Mouse (Mus musculus) ZHBTc4 (cell line): ENCODE results near the gene Pcgf1.

Experiments used
- DNase-seq: peaks from one replicate; pipeline ENCODE4 v3.0.0-alpha.2; 2011; ENCODE audit warnings: low read depth, low spot score

The Pcgf1 gene

GRCm38 (mm10) chr6:83077630-83078323 is at the start of gene Pcgf1:
TSS of gene Pcgf1 (plus strand) at chr6:83077869.
- DNase-seq, result no peak

GRCm38 (mm10) chr6:83029777-83030176 is 47.9 kb upstream of the Pcgf1 start:
- no peak for DNase-seq

- no peak for DNase-seq
Measured at GRCm38 (mm10) chr6:83031111-83031510, 46.6 kb upstream of the Pcgf1 start.

GRCm38 (mm10) chr6:83031921-83032590 is 45.6 kb upstream of the Pcgf1 start:
- DNase-seq, result peak; percentile 19

GRCm38 (mm10) chr6:83032769-83033191 is 44.9 kb upstream of the Pcgf1 start:
- DNase-seq, result peak; percentile 81

- peak; percentile 91 for DNase-seq
Measured at GRCm38 (mm10) chr6:83033249-83034185, 44.2 kb upstream of the Pcgf1 start, which contains the start of the genes Dok1 and Loxl3. TSS of gene Dok1 (minus strand) at chr6:83033471. TSS of gene Loxl3 (plus strand) at chr6:83034173.

- DNase-seq, result no peak
Measured at GRCm38 (mm10) chr6:83034463-83035055, 43.1 kb upstream of the Pcgf1 start.

- no peak for DNase-seq
Measured at GRCm38 (mm10) chr6:83037188-83037587, 40.5 kb upstream of the Pcgf1 start.

GRCm38 (mm10) chr6:83038496-83039012 is 39.1 kb upstream of the Pcgf1 start:
- peak; percentile 96 for DNase-seq

GRCm38 (mm10) chr6:83040601-83041000 is 37.1 kb upstream of the Pcgf1 start:
- no peak for DNase-seq

- DNase-seq, result peak; percentile 66
Measured at GRCm38 (mm10) chr6:83043561-83043960, 34.1 kb upstream of the Pcgf1 start.

GRCm38 (mm10) chr6:83043993-83044392 is 33.7 kb upstream of the Pcgf1 start:
- DNase-seq, result no peak

- DNase-seq, result no peak
Measured at GRCm38 (mm10) chr6:83044742-83045141, 32.9 kb upstream of the Pcgf1 start.

GRCm38 (mm10) chr6:83049367-83049766 is 28.3 kb upstream of the Pcgf1 start:
- no peak for DNase-seq

GRCm38 (mm10) chr6:83053136-83053960 is 24.3 kb upstream of the Pcgf1 start:
- DNase-seq, result peak; percentile 55

- DNase-seq, result peak; percentile 98
Measured at GRCm38 (mm10) chr6:83054074-83054851, 23.4 kb upstream of the Pcgf1 start, which contains the start of gene Aup1. TSS of gene Aup1 (plus strand) at chr6:83054521.

- no peak for DNase-seq
Measured at GRCm38 (mm10) chr6:83054871-83055431, 22.7 kb upstream of the Pcgf1 start, which contains the start of gene Htra2. TSS of gene Htra2 (minus strand) at chr6:83055273.

- peak; percentile 90 for DNase-seq
Measured at GRCm38 (mm10) chr6:83057790-83058189, 19.9 kb upstream of the Pcgf1 start, which contains the start of gene Dqx1. TSS of gene Dqx1 (plus strand) at chr6:83057844.

GRCm38 (mm10) chr6:83058725-83059124 is 18.9 kb upstream of the Pcgf1 start:
- no peak for DNase-seq
